Mouse (Mus musculus): ENCODE measurements around the gene Dtnbp1.

The Dtnbp1 gene

DNA sequence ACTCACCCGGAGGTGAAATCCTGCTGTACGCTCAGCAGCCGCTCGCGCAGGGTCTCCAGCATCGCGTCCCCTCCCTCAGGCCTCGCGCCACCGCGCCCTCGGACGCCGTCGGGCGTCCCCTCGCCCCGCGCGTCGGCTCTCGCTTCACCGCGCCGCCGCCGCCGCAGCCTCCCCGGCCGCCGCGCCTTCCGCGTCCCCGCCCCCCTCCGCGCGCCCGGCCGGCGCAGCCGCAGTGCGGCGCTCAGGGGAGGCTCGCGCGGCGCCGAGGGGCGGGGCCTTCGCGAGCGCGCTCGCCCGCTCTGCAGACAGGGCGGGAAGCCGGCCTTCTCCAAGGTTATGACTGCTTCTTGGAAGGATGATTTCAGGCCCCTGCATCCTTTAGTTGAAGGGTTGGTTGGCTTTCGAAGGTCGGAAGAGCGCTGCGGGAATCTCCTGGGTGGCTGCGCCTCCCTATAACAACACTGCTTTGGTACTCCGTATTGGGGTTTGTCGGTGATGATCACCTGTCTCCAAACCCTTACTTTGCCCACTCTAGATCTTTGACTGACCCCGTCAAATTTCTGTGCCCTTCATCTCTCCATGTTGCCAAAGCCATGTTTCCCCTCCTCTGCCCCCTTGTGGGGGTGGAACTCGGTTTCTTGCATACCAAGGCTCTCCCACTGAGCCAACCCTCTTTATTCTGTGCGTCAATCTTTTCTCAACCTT is at the start of gene Dtnbp1:
TSS of gene Dtnbp1 (minus strand) at position 237 of the 705 bp plus-strand sequence.
- DNase-seq (ENCODE audit: low spot score): peak; percentile 79

DNA sequence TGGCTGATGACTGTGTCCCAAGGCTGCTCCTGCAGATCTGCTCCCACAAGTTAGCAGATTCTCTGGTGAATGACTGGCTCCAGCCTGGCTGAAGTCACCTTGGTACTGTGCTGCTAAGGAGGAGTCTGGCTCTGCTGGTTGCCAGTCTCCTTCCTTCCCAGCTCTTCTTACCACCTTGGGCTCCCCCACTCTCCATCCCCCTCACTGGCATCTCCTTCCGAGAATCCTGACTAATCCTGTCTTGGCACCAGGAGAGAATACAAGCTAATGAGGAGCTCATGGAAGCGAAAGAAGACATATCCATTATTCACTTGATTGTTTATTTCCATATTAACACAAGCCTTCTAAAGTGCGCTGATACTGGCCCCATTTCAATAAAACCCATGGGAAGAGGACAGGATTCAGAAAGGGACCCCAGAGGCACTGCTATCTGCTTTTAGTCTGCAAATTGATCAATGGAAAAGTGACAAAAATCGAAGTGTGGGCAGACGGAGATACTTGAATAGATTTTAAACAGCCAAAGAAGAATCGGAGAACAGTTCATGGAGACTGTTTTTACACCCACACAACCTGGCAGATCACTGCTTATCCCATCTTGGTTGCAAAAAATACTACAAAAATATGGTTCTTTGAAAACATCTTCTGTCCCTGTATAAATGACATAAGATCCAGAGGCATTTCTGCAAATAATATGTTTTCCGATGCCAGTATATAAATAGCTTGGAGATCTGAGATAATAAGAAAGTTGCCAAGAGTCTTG is 47.5 kb upstream of the Dtnbp1 start:
- no peak for DNase-seq (ENCODE audit: low spot score)

DNA sequence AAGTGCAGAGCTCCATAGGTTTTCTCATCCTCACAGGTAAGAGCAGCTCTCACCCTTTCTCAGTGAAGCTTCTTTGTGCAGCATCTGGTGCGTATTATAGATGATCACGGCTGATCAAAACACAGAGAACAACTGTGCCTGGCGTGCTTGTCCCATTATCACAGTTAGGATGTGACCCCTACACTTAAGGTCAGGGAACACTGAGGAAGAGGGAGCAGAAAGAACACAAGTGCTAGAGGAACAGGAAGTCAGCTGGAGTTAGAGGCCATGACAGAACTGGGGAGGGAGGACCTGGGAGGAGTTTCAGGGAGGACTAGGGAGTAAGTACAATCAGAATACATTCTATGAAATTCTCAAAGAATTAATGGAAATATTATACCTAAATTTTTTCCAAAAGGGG is 41.5 kb upstream of the Dtnbp1 start:
- no peak for DNase-seq (ENCODE audit: low spot score)

DNA sequence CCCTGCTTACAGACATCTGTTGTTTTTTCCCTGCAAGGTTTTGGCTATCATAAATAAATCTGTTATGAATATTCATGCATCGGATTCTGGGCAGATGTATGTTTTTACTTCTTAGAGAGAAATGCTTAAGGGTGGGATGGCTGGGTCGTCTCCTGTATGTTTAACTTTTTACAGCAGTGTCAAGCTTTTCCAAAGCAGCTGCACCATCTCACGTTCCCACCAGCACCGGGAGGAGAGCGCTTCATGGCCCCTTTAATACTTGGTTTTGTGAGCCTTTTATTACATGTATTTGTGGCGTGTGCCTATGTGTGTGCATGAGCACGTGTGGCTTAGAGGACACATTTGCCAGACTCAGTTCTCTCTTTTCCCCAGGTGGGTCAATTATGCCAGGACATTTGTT is 38.8 kb upstream of the Dtnbp1 start:
- no peak for DNase-seq (ENCODE audit: low spot score)

DNA sequence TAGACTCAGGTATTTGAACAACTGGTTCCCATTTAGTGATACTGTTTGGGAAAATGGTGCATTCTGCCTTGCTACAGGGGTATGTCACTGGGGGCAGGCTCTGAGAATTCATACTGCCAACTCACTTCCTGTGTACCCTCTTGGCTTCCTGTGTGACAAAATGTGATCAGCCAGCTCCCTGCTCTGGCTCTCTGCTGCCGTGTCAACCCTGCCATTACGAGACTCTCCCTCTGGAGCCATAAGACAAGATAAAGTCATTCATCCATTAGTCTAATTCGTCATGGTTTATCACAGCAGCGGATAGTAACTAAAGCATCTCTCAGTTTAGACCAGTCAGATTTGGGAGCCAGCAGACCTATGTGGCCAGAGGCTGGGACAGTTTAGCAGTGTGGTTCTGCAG is 38.2 kb upstream of the Dtnbp1 start:
- DNase-seq (ENCODE audit: low spot score): peak; percentile 15

DNA sequence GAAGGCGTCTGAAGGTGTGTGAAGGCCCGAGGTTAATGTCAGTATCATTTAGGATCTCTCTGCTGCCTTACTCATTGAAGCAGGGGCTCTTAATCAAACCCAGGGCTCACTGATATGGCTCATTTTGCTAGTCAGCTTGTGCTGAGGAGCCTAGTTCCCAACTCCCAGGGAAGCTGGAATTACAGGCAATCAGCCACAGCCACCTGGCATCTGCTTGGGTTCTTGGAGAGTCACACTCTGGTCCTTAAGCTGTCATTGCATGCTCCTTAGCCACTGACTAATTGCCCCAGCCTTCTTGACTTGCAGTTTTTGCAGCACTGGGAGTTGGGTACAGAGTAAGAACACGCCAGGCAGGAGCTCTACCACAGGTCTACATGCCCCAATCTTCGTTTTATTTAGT is 34.5 kb upstream of the Dtnbp1 start:
- no peak for DNase-seq (ENCODE audit: low spot score)

DNA sequence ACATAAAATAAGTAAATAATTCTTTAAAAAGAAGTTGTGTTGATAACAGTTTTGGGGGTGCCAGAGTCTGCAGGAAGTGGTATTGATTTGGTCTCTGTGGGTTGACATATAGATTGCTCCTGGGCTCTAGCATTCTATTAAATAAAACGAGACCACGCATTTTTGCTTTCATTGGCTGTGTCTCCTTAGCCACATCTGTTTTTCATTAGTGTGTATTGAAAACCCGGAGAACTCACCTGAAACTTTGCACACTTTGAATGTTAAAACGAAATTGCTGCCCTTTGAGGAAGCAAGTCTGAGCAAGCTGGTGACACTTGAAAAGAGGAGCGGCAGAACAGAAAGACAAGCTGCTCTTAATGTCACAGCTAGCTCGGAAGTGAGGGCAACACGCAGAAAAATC is 32.8 kb upstream of the Dtnbp1 start:
- DNase-seq (ENCODE audit: low spot score): no peak

DNA sequence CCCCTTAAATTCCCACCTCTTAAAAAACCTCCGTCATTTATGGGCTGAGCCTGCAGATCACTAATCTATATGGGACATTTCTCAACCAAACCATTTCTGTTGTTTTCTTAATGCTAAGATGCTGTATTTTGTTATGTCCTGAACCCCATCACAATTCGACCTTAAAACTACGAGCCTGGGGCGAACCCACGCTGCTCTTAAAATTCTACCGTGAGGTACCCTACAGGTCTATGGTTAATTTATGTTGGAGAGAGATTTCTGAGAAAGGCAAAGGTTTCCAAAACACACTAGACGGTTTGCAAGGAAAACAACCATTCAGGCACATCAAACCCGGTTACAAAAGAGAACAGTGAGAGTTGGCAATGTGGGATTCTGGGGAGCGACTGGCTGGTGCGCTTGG is 31.4 kb upstream of the Dtnbp1 start:
- DNase-seq (ENCODE audit: low spot score): no peak

DNA sequence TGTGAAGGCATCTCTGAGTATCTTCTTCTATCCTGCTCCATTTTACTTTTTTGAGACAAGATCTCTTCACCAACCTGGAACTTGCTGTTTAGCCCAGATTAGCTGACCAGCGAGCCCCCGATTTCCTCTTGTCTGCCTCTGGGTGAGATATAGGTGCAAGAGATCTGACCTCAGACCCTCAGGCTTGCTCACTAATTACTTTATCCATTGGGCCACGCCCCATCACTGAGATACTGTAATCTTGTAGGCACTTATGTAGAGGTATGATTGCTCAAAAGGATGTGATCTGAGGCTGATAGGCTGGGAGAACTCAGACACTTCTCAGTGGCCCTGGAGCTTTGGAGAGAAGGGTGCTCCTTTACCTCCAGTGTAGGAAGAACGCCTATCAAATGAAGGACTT is 30.5 kb upstream of the Dtnbp1 start:
- DNase-seq (ENCODE audit: low spot score): no peak

DNA sequence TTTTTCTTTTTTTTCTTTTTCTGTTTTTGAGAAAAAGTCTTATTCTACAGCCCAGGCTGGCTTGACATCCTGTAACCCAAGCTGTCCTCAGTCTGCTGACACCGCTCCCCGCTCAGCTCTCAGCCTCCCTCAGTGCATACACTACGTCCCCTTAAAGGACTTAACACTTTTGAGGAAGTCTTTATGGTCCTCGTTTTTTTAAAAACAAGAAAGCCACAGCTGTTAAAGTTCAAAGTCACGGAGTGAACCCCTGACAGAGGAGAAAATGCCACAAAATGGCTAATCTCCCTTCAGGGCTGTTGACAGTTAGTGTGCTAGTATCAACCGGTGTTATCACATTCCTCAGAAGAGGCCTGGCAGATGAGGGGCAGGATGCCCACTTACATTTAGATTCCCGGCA is 29.8 kb upstream of the Dtnbp1 start:
- no peak for DNase-seq (ENCODE audit: low spot score)

DNA sequence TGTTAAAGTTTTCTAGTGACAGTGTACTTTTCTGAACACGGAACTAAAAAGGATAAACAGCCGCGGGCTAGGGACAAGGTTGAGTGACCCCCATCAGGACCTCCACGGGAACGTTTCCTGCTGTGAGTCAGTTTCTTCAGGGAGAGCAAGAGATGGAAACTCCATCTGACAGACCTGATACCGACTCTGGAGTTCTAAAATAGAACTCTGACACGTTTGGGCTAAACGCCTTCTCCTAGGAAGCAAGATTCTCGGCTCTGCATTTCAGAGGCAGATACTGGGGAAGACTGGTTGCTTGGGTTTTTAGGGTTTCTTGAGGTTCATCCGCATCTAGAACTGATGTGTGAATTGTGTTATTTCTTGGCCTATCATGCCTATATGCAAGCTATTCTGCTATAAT is 29.4 kb upstream of the Dtnbp1 start:
- no peak for DNase-seq (ENCODE audit: low spot score)

DNA sequence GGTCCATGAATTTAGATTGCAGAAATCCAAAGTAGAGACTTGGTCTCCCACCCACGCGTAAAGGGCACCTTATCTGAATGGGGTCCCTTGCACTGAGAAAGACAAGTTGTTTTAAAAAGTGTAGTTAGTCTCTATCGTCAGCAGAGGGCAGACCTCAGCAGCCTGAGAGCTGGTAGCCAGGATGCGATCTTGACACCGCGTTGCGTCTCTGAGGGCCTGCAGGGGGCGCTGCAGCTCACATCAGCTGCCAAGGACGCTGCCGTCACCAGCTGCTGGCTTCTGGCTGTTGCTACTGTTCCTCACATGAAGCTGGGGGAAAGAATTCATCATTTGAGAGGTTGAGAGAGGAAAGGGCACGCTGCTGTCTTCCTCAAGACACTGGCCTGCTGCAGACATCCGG is 28.9 kb upstream of the Dtnbp1 start:
- DNase-seq (ENCODE audit: low spot score): peak; percentile 88

DNA sequence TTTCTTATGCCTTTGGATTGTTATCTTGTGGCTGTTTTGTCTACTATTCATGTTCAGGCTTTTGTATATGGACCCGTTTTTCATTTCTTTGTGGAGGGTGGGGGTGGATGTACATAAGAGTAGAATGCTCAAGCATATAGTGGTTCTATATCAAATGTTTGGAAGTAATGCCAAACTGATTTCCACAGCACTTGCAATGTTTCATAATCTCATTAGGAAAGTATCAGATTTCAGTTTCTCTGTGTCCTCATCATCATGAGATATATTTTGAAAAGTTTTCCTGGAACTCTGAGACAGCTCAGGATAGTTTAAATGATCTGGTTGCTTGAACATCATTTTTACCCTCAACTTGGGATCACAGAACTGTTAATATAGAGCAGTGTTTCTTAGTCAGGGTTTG is 27.8 kb upstream of the Dtnbp1 start:
- DNase-seq (ENCODE audit: low spot score): no peak

DNA sequence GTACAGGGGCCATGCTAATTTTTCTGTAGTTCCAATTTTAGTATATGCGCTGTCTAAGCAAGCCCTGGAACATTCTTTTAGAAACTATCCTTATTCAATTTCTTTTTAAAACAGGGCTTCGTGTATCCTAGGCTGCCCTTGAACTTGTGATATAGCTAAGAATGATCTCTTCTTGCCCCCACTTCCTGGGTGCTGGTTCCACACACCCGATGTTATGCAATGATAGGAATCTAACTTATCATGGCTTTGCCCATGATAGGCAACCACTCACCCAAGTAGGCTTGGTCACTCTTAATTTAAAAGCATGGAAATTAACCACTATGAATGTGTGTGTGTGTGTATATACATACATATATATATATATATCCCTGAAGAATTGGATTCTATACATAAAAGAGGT is 24.3 kb upstream of the Dtnbp1 start:
- DNase-seq (ENCODE audit: low spot score): no peak

DNA sequence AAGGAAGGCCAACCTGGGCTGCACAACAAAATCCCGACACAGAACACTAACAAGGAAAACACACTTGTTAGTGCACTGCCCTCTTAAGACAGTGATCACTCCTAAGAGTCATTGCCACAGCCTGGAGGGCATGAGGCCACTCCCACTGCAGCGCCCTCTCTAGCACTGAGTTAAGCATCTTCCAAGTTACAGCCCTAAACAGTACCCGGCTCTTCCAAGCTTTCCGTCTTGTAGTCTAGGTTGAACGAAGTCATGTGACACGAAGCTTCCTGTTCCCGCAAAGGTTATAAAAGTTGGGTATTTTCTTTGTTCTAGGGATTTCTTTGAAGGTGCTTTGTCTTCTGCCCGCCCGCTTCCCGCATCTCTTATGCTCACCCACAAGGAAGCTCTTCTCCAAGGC is 22.9 kb upstream of the Dtnbp1 start:
- DNase-seq (ENCODE audit: low spot score): no peak

DNA sequence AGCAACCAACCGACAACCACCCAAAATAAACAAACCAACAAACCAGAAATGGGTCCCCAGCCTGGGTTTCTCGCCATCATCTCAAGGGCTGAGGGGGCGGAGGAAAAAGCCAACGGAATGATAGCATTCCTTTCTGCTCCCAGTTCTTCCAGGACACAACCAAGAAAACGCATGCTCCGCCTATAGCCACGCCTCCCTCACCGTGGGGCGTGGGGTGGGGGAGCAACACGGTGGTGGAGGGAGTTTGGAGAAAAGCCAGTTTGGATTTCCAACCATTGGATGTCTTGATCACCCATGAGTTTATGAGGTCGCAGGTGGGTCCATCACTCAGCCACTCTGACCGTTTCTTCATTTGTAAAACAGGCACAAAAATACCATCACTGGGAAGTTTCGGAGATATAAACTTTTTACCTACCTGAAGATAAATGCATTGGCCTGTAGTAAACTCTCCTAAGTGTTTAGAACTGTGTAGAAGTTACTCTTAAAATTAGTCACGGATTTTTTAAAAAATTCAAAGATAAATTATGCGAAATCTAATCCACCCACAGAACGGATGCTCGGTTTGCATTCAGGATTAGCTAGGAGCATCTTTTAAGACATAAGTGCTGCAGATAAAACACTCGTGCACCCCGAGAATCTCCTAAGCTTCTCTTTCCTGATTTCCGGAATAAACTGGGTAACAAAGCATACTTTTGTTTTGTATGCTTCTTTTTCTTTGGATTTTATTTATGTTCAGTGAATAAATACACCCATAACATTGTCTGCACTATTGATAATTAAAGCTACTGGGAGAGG is 21.6 kb upstream of the Dtnbp1 start:
- DNase-seq (ENCODE audit: low spot score): no peak

DNA sequence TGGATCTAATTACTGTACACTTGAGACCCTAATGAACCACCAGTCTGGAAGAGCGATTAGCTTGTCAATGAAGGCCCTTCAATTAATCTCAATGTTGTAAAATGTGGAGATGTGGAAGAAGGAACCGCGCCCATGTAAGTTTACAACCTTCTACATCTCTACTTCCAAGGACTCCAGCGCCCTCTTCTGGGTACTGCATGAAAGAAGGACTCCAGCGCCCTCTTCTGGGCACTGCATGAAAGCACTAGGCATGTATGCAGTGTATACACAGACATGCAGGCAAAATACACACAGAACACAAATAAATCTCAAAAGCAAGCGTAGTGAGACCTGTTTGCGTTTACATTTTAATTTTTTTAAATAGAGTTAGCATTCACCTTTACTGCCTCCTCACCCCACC is 6.2 kb upstream of the Dtnbp1 start:
- no peak for DNase-seq (ENCODE audit: low spot score)

DNA sequence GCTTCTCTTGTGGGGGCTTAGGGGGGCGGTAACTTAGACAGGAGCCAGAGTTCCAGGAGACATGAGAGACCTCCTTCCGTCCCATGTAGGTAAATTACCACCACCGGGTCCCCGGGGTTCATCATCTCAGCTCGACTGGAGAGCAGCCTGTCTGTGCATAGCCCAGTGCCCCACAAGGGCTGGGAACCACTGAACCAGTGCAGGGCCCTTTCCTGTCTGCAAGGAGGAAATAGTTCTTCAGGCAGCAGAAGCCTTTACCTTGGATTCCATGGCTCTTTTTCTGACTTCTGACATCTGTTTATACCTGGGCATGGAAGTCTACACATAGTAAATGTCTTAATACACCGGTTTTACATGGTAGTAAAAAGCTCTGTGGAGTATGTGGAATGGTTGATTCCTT is 5.8 kb upstream of the Dtnbp1 start:
- no peak for DNase-seq (ENCODE audit: low spot score)

DNA sequence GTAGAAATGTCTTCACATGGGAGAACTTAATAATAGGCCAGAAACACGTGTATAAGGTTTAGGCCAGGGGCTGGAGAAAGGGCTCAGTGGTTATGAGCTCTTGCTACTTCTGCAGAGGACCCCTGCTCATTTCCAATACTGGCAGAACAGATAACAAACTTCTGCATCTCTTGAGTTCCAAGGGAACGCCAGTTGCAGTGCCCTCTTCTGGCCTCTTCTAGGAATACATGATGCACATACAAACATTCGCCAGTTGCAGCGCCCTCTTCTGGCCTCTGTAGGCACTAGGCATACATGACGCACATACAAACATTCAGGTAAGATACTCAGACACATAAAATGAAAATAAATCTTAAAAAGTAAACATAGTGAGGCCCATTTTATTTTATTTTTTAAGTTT is 4.5 kb upstream of the Dtnbp1 start:
- no peak for DNase-seq (ENCODE audit: low spot score)

DNA sequence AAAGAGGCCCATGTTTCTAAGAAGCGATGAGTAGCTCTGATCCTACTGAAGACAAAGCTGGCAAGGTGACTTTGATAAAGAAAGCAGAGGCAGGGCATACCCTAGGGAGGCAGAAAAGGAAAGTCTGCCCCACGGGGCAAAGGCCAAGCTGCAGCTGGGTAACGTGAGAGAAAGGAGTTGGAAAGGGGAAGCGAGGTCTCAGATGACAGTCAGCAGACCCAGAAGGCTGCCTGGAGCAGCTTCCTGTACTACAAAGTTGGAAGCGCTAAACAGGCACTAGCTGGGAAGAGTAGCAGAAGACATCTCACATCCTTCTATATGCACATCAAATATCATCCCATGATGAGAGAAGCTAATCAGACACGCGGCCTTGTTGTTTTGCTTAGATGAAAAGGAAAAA is 3.9 kb upstream of the Dtnbp1 start:
- no peak for DNase-seq (ENCODE audit: low spot score)

DNA sequence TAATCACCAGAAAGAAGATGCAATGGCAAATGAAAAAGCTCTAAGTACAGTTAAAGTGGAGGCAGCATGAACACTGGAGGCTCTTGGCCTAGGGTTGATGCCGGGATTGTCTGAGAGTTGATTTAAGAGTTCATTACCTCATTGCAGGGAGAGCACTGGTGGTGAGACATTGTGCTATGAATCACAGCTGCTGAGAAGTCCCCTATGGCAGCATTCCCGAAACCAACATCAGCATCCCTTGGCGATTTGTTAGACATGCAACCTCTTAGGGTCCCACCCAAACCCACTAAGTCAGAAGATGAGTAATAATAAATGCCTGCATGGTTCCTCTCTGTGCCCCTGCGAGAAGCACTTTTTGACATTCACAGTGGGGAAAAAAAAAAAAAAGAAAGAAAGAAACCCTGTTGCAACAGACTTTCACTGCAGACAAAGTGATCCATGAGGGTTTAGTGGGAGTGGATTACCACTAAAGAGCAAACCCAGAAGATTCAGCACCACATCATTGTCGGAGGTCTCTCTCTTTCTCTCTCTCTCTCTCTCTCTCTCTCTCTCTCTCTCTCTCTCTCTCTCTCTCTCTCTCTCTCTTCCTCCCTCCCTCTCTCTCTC is 3.1 kb upstream of the Dtnbp1 start:
- no peak for DNase-seq (ENCODE audit: low spot score)

DNA sequence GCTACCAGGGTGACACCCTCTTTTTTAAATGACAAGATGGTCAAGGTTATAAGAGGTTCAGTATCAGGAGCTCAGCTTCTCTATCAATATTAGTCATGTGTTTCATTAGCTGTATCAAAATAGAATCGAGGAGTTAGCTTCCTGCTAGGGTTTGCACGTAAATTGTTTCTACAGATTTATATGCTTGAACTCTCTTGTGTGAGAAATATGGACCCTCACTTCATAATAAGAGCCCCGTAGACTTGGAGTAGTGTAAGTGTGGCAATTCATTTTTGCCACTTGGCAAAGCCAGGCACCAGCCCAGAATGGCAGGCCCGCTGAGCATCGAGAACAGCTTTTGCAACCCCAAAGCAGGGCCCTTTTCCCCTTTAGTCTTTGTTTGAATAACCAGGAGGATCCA is 1.1 kb upstream of the Dtnbp1 start:
- DNase-seq (ENCODE audit: low spot score): peak; percentile 16

Data from MN1 (cell line).